Mouse (Mus musculus): ENCODE results near the gene Abca17.

Gene Abca17

DNA sequence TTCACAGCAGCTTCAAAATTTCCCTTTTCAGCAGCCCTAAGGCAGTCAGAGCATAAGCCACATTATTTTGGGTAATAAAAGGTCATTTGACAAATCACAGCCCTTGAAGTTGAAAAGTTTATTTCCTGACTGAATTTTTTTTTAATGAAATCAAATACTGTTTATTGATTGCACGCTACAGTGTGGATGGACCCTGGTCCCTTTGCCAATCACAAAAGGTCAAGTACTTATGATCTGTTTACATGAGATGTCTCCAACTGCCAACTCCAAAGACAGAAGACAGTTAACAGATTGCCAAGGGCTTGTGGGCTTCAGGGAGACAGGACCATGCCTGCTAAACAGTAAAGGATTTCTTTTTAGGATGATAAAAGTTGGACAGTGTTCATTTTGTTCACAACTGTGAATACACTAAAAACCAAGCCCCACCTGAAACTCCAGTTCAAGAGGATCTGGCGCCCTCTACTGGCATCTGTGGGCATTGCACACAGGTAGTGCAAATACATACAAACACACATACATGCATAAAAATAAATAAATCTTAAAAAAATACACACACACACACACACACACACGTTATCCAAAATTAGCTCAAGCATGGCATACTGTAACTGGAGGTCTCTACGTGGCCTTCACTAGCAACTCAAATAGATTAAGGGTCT is 107.4 kb downstream of the Abca17 start:
- DNase-seq (ENCODE audit: low spot score in 2 of 2), result peak; percentile 33 to 66

DNA sequence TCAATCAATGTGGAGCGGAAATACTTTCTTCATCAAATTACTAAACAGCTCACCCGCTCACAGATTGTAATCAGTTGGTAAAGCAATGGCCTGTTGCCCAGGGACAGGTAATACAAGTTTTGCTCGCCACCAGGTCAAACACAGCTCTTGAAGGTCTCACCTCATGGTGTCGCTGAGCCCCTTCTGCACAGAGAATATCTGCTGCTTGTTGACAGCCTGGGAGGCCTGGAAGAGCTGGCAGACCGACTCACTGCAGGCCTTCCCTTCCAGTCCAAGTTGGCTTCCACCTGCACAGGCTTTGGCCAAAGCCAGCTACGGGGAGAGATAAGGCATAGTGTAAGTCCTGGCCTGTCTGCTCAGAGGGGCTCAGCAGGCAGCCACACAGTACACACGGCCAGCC is 113.9 kb downstream of the Abca17 start:
- no peak for DNase-seq (ENCODE audit: low spot score in 2 of 2)

DNA sequence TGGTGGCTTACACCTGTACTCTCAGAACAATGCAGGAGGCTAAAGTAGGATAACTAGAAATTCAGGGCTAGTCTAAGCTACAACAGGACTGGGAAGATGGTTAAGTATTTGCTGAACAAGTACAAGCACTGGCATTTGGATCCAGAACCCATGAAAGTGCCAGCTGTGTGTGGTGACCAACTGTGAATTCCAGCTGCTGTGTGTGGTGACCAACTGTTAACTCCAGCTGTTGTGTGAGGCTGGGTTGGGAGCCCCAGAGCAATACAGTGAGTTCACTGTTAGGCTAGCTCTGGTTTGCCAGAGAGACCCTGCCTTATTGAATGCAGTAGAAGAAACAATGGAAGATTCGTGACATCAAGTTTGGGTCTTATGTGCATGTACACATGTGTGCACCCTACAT is 114.4 kb downstream of the Abca17 start:
- DNase-seq (ENCODE audit: low spot score in 2 of 2), result no peak

DNA sequence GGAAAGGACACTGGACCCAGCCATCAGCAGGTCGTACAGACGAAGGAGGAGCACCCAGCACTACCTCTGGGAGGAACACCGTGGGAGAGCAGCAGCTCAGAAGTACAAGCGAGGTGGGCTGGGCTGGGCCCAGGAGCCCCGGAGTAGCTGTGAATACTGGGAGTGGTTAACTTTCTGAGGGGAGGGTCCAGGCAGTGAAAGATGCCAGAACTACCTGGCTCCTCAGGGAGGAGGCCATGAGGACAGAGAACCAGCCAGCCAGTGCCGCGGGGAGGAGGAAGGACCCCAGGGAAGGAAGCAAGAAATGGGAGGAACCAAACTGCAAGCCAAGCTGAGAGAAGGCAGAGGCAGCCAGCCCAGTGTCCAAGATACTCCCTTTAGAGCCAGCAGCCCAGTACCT is 122.9 kb downstream of the Abca17 start:
- no peak for DNase-seq (ENCODE audit: low spot score in 2 of 2)

DNA sequence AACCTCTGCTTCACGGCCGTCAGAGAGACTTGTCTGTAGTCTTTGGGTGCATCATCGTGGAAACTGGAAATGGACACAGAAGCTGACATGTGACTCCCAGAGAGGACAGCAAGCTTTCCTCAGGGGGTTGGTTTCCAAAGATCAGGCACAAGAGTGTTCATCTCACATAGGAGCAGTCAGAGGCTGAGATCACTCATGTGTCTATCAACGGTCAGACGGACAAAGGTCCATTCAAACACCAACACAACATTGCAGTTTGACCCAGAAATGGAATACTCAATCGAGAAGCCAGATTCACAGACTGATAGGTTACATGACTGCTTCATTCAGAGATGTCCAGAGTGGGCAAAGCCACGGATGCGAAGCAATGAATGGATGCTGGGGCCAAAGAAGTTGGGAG is 124.1 kb downstream of the Abca17 start:
- DNase-seq (ENCODE audit: low spot score in 2 of 2), result no peak

DNA sequence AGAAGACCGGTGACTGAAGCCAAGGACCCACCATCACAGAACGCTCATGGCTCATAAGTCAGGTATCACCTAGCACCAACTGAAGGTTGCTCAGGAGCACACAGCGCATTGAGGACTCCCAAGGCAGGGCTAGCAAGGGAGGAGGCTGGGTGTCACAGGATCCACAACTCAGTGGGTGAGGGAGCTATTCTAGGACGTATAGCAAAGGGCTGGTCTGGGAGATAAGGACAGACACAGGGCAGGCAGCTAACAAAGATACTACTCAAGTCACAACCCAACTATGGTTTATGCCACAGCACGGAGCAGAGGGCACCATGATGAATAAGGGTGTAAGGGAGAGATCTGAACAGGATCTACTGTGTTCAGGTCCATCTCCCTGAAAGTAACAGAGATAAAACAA is 125.0 kb downstream of the Abca17 start:
- no peak for DNase-seq (ENCODE audit: low spot score in 2 of 2)

DNA sequence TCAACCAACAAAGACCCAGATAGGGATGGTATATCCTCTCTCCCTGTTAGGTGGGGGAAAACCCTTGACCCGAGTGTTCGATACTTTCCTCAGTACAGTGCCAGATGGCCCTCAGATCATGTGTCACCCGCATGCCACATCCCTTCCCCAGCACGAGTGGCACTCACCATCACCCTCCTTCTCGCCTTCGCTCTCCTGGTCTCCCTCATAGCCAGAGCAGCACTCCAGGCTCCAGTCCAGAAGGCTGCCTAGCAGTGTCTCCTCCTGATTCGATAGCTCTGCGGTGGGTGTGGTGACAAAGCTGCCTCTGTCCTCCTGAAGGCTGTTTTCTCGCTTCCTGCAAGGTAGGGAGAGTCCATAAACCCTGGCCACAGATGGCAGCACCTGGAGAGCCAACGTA is 126.1 kb downstream of the Abca17 start:
- DNase-seq (ENCODE audit: low spot score in 2 of 2), result no peak

DNA sequence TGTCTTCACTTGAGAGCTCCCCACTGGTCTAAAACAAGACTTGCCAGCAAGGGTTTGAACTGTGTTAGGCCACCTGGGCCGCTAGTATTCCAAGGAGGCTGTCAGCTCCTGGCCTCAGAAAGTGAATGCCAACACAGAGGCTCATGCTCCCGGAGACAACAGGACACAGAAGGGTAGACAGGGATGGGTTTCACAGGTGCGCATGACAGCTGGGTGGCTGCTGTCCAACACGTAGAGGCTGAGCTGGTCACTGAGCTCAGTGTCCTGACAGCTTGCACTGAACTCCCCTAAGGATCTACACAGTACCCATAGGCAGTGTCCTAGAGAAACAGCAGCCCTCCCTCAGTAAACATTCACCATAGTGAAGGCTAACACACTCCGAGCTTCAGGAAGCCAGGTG is 127.4 kb downstream of the Abca17 start:
- DNase-seq (ENCODE audit: low spot score in 2 of 2), result no peak

DNA sequence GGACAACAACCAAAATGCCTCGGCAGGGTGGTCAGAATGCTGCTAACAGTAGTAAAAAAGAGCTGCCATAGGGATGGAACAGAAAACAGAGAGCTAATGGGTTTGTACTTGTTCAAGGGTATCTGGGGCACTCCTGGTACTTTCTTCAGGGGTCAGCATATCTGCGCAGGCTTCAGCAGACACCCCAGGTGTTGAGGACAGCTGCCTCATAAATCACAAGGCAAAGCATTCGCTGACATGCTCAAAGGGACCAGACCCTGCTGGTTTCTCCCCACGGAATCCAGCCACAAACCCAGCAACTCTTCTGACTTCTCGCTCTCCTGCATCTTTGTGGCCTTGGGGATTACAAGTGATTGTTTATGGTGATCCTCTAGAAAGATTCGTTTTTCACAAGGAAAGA is 128.2 kb downstream of the Abca17 start:
- DNase-seq (ENCODE audit: low spot score in 2 of 2), result no peak

DNA sequence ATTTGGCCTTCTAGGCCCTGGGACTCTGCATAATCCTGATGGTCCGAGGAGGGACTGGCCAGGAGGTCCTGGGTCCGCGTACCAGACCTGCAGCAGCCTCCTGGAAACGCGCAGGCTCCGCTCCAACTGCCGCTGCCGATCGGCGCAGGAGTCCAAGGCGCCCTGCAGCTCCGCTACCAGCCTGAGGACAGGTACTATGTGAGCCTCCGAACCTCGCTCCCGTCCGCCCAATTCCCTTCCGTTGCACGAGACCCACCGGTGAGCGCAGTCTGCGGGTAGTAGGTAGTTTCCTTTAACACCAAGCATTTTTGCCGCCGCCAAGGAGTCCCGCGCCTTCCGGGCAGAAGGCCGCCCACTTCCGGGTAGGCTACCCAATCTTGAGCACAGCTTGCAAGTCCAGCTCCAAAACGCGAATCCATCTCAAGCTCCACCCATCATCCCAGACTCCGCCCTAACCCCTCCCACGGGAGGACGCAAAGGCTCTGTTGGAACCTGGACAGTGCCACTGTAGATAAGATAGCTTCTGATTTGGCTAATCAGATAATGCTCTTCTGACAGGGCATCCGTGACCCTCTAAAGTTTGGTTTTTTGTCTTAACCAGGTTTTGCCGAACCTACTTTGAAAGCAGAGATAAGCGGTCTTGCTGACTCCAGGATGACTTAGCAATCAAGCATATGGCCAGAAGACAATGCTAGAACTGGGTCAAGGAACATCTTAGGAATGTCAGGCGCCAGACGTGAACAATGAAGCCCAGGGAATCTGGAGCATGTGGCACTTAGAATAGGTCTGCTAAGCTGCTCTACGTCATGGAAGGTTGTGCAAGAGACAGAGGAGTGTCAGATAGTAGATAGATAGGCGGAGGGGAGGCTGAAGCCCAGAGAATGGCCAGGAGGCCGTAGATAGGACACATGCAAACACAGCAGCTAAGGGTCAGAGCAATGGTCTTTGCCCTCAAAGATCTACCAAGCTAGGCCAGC is 130.1 kb downstream of the Abca17 start, which contains the start of gene Tedc2:
TSS of gene Tedc2 (minus strand) at position 417 of the 977 bp plus-strand sequence.
- peak; percentile 82 to 83 for DNase-seq (ENCODE audit: low spot score in 2 of 2)

DNA sequence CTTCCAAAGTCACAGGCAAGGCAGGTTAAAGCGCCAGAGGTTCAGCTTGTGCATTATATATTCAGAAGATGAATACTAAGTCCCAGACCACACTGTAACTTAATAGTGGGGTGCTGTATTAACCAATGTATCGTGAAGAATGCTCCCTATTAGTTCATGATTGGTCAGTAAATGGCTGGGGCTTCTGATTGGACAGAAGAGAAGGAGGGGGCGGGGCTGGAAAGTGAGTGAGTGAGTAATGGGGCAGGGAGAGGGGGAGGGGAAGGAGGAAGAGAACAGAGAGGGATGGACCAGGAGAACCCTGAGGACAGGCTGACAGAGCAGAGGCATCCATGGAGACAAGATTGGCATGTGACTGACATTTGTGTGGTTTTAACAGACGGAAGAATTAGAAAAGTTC is 134.0 kb downstream of the Abca17 start:
- DNase-seq (ENCODE audit: low spot score in 2 of 2), result no peak
